Mouse (Mus musculus): ENCODE measurements around the gene Nop2. TPM values are rescaled to one million over a fixed set of nuclear protein-coding genes. Genes with fewer than 3 reads are reported as not detected.

Nop2 gene
- total RNA-seq, 2 experiments from 2014 or later: 16.2 to 19.9 TPM

DNA sequence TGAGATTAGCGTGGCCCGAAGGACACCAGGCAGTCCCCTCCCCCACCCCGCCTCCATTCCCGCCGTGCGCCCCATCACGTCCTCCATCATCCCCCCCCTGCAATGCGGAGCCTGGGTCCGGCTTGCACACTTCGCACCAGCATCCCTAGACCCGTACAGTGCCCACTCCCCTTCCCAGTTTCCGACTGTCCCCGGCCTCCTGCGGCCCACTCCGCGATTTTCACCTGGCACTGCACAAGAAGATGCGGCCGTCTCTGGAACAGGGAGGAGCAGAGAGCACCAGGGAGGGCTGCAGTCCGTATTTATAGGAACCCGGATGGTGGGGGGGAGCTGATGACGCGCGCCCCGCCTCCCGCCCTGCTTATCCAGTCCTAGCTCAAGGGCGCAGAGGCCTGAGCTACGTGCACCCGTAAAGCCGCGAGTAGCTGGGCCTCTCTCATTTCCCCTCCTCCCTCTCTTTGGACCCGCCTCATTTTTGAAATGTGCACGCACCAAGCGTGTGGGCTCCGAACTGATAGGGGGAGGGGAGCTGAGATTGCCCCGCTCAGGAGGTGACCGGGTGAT lies 33.7 kb downstream of the Nop2 start:
- peak; percentile 95 to 97 for DNase-seq

DNA sequence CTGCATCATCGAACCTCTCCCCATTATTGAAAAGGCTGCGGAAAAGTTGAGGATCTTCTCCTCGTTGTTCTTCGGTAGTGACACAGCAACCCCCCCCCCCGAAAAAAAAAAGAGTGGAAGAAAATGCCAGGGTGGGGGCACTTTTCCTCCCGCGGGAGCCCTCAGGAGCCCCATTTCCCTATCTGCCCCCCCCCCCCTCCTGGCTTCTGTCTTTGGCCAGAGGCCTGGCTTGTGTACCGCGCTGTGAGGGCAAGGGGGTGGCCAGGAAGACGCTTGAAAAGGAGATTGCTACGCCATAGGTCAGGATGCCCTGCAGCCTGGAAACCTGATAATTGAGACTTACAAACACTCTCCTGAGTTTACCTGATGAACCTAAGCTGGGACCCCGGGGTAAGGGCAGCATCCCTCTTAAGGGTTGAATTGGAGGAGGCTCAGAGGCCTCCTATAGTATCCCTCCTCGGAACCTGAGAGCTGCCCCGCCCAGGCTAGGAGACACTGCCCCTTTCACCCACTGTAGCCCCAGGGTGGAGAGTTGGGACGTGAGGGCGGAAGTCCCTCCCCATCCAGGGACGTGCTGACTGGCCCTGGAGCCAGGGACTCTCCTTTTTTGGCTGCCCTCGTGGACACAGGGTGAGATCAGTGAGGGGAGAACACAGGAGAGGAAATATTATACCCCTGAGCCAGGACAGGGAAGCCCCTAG lies 34.5 kb downstream of the Nop2 start, which contains the start of gene Gapdh:
TSS of gene Gapdh (minus strand) at position 417 of the 701 bp plus-strand sequence.
- intact Hi-C loops (cut with DNase I): no loop called here
- DNase-seq: peak; percentile 86 to 91

More for the DNA sequence above, 33.7 kb downstream of the Nop2 start:
- intact Hi-C loops (cut with DNase I): no loop called here

DNA sequence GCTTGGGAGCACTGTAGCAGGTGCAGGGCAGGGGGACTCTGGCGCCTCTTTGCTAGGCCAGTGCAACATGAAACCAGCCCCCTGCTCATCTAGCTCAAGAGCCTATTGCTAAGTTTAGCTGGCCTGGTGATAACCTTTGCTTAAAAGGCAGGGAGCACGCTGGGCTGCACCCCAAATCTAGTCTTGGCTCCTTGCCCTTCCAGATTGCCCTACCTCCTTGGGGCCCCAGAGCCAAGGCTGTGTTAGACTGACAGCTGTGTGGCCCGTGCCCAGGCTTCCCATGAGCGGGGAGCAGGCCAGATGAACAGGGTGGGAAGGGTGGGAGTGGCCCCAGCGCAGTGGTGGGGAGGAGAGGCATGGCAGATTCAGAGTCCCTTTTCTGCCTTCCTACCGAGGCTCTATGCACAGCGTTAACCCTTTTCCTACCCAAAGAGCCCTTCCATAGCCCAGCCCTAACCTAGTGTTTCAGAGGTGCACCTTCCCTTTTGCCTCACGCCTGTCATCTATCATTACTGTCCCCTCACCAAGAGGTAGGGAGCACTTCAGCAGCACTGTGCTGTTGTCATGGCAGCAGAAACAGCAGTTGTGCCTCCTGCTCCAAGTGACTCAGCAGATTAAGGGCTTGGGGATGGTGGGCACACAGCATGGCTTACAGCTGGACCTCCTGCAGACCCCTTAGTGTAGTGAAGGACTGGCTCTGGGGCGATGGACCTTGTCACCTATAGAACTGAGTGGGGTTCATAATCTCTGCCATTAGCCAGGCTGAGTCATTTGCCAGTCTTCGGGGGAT lies 35.3 kb downstream of the Nop2 start:
- intact Hi-C loops (cut with DNase I): no loop called here

DNA sequence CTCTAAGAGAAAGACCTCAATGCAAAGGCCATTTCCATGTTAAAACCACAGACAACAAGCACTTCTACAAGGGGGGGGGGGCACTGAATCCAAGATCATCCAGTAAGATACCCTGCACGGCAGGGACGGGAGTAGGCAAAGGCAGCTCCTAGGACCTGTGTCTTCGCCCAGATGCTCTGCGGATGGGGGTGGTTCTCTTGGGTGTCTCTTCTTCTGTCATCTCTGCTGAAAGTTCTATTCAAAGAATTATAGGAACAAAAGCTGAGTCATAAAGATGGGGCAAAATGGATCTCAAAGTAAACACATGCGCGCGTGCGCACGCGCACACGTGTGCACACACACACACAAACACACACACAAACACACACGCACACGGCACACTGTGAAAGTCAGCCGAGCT lies 36.4 kb downstream of the Nop2 start:
- no peak for DNase-seq
- intact Hi-C loops (cut with DNase I): no loop called here

More for the DNA sequence above, 35.3 kb downstream of the Nop2 start:
- DNase-seq: peak; percentile 64 to 78

DNA sequence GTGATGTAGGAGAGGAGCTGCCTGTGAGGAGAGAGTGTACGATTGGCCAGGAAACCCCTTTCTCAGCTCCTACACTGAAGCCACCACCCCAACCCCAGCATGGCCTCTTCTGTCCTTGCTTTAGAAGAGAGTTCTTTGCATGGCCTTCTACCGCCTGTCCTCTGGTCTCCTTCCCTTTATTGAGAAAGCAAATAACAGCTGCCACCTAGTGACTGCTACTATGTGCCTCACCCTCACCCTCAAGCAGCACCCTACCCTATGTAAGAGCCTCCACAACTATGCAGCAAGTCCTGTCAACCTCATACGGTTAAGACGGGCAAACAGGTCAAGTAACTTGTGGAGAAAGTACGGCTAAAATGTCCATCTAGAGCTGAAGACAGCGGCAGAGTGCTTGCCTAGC lies 38.5 kb downstream of the Nop2 start:
- intact Hi-C loops (cut with DNase I): loop anchor here (1.0 kb wide), 1 partner anchor 19 kb away; no protein-coding TSS in a partner anchor

DNA sequence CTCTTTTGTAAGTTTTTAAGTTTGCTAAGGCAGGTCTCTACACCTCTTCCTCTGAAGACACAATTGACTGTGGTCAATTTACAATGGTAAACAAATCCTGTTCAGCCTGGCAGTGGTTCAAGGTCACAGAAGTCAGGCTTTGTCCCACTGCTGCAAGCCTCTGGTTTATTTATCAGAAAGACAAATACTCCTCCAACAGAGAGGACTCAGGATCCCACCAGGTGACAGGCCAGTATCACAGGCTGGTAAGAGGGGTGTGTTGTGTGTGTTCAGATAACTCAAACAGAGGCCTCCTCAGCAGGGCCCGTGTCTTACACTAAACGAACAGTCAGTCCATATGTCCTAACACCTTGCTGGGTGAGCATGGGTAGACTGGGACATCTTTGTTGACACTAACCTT lies 40.8 kb downstream of the Nop2 start:
- DNase-seq: no peak
- intact Hi-C loops (cut with DNase I): no loop called here

More for the DNA sequence above, 38.5 kb downstream of the Nop2 start:
- DNase-seq: no peak

DNA sequence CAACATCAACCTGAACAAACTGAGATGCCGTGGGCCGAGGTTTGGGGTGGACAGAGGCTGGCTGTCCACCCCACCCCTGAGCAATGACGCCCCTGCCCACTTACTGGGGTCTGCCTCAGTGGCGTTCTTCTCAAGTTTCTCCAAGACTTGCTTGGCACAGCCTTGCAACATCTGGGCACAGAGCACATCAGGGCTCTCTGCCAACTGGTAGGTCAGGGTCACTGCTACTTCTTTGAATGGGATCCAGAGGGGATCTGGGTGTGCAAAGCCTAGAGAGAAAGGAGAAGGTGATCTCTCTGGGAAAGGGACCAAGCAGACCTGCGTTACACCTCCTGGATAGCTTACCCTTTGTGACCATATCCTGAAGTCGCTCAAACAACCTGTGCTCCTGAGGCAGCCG lies 41.5 kb downstream of the Nop2 start:
- intact Hi-C loops (cut with DNase I): no loop called here
- DNase-seq: no peak

DNA sequence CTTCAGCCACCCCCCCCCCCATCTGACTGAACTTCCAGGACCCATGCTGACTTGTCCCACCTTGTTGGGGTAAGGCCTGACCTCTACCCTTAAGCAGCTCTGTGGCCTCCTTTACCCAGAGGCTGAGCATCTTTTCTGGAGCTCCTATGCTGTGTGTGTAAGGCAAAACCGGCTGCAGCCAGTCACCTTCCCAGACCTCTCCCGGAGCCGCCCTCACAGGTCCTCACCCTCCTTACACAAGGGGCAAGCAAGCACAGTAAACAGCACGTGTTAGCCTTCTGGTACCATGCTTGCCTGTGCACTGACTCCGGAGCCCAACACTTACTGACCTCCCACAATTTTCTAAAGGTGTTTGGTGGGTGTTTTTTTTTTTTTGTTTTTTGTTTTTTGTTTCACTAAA lies 43.8 kb downstream of the Nop2 start:
- intact Hi-C loops (cut with DNase I): no loop called here
- DNase-seq: no peak

DNA sequence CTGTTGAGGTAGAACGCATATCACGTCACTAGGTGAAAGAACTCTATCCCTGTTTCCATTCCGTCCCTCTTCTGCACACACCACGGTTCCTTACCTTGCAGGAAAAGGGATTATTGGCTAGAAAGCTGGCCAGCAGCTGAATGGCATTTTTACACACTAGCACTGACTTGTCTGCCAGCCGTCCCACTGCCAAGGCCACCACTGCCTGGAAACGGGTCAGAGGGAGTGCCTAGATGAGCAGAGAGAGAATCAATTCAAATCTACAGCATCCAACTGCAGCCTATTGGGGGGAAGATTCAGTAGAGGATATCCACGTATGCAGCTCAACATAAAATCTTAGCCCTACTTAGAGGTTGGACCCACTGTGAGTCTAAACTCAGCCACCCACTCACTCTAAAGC lies 47.9 kb downstream of the Nop2 start:
- intact Hi-C loops (cut with DNase I): no loop called here

DNA sequence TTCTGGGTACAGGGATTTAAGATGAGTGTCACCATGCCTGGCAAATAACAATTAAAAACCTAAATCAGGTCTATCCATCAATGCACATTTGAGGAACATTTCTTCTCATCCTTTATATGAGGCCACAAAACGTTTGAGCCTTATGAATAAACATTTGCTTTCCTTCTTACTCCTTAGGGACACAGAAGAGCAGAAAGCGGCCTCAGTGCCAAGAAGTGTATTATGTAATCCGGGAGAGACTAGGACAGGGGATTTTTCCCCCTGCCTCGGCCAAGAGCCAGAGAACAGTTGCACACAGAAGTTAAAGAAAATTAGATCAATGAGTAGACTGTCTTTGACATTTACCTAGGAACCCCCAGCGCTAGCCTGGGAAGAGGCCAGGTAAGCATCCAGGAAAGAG lies 50.4 kb downstream of the Nop2 start:
- intact Hi-C loops (cut with DNase I): no loop called here
- DNase-seq: no peak

More for the DNA sequence above, 47.9 kb downstream of the Nop2 start:
- DNase-seq: no peak

DNA sequence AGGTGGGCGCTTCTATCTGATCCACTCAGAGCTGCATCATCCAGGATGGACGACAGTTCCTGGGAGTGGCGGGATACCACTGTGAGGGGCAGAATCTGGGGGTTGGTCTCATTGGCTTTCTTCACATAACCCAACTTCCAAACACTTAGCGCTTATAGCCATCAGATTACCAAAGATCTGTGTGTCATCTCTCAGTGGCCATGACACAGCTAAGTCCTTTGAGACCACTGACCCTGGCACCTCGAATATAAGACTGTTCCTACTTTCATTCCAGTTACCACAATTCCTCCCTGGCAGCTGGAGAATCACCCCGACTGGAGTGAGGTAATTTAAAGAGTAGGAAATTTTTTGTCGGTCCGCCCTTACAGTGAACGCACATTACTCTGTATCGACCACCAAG lies 54.5 kb downstream of the Nop2 start:
- no peak for DNase-seq

DNA sequence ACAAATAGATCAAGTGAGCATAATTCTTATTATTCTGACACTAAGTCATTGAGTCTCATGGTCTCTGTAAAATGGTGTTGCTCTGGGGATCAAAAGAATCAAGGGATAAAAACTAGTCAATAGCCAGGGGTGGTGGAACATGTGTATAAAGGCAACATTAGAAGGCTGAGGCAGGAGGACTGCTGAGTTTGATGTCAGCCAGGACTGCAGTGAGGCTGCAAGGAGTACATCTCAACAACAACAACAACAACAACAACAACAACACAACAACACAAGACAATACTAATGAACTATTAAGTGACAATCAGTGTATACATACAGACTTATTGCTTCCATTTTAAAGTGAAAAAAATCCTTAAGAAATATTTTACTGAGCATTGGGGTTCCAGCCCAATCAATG lies 59.1 kb downstream of the Nop2 start:
- intact Hi-C loops (cut with DNase I): loop anchor here (5.0 kb wide), 1 partner anchor 44 kb away; the partner anchor contains the start of gene Iffo1
- no peak for DNase-seq

More for the DNA sequence above, 54.5 kb downstream of the Nop2 start:
- intact Hi-C loops (cut with DNase I): no loop called here

DNA sequence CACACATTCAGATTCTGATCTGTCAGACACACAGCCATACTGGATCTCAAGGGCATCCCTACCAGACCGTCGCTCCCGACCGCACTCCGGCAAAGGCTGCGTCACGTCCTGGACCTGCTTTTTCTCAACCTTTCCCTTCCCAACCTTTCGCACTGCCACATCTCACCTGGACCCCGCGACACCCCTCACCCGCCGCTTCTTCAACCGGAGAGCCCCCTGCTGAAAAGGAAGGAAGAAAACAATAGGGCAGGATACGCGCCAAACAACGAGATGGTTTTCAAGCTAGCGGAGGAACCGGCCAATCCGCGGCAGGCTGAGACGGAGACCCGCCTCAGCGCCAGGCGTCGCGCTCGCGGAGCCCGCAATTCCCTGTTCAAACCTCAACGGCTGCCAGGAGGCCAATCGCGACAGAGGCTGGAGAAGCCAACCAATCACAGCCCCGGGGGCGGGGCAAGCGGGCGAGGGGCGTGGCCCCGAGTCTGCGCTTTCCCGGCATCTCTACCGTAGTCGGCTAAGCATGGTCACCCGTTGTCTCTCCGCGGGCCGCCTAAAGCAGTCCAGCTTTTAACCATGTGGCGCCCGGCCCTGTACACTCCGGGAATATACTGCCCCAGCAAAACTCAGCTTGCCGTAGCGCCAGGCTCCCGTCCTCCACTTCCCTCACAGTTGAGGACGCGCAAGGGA lies 59.8 kb downstream of the Nop2 start, which contains the start of the genes Ncapd2 and Mrpl51:
TSS of gene Ncapd2 (minus strand) at position 370 of the 684 bp plus-strand sequence.
TSS of gene Mrpl51 (plus strand) at position 470 of the 684 bp plus-strand sequence.
- DNase-seq: peak; percentile 98
- intact Hi-C loops (cut with DNase I): loop anchor here (5.0 kb wide), 1 partner anchor 44 kb away; the partner anchor contains the start of gene Iffo1

DNA sequence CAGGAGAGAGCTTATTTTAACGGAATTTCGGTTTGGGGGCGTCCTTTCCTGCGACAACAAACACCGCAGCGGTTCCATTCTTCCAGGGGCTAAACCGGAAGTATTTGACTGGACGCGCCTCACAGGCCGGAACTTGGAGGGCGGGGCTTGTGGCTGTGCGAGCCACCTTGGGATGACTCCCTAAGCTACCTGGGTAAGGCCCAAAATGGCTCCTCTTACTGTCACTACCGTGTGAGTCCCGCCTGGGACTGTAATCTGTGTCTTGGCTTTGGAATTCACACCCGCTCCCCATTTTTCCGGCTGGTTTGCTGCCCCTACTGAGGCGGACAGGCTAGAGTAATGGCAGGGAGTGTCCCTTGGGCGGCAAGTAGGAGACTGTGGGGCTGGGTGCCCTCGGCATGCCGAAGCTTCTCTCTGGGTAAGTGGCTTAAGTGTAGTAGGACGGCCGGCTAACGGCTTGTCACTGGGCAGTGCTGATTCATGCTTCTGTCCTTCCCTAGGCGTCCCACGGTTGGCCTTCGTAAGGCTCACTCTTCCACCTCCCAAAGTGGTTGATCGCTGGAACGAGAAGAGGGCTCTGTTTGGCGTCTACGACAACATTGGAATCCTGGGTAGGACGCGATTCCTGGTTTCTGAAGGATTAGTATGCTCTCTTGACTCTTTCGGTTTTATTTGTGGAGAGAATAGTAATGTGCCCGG lies 60.5 kb downstream of the Nop2 start:
- intact Hi-C loops (cut with DNase I): loop anchor here (5.0 kb wide), 1 partner anchor 45 kb away; the partner anchor contains the start of gene Iffo1
- peak; percentile 89 to 93 for DNase-seq

DNA sequence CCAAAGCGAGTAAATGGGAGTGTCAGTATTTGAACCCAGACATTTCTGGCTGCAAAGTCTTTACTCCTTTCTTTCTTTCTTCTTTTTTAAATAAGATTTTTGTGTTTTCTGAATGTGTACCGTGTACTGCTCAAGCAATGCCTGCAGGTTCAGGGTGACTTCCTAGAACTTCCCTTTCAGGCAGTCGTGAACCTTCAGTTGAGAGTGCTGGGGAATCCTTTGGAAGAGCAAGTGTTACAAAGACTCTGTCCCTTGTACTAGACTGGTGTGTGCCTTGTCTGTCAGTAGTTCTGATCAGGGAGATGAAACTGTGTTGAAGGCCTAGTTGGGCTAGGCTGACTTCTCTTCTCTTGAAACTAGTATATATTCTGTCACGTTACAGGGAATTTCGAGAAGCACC lies 61.1 kb downstream of the Nop2 start:
- intact Hi-C loops (cut with DNase I): loop anchor here (5.0 kb wide), 1 partner anchor 46 kb away; the partner anchor contains the start of gene Iffo1
- DNase-seq: no peak

DNA sequence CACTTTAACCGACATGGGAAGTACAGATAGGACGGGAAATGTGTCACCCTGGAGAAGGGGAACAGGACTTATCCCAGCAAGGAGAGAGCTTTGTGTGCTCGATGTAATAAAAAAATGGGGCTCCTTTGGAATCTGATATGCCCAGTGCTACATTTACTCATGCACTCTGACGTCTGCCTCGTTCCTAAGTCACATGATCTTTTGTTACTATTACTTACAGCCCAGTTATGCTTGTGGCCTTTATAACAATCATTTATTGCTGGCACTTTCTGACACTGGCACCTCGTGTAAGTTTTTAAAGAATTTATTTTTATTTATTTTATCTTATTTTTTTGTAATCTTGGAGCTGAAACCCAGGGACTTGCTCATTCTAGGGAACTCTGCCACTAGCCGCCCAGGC lies 61.7 kb downstream of the Nop2 start:
- intact Hi-C loops (cut with DNase I): loop anchor here (5.0 kb wide), 1 partner anchor 46 kb away; the partner anchor contains the start of gene Iffo1
- DNase-seq: no peak
